Mouse (Mus musculus) embryonic facial prominence, embryonic 11.5 days (tissue): Measurements from ENCODE around the gene Ccdc86. TPM values are rescaled to one million over a fixed set of nuclear protein-coding genes. Genes with fewer than 3 reads are reported as not detected.

Source experiments
- polyA plus RNA-seq: library from polyadenylated mRNA; unstranded; fragments of >200 nt; fragmentation: Nextera tagmentation; extraction: Ambion mirVana; gene quantifications from 2 replicates; pipeline ENCODE4 v1.2.1, GENCODE M21; 2014

Gene Ccdc86
- polyA plus RNA-seq, 1 experiment from 2014 or later = 25.1 TPM

Other genes with a start within 250 kb of the Ccdc86 start
- gene Cd5, start 210.3 kb downstream of the Ccdc86 start, polyA plus RNA-seq = 0.15 TPM in 1 of 2 replicates, not detected in the other
- not detected in 2 replicates for gene Cd6, start 119.2 kb downstream of the Ccdc86 start, polyA plus RNA-seq
- gene Slc15a3, start 109.5 kb downstream of the Ccdc86 start, polyA plus RNA-seq = 0.24 and 0.67 TPM in 2 replicates
- 51.5 and 60.8 TPM in 2 replicates for gene Tmem132a, start 79.3 kb downstream of the Ccdc86 start, polyA plus RNA-seq
- gene Tmem109, start 67.3 kb downstream of the Ccdc86 start, polyA plus RNA-seq = 64.9 and 67.5 TPM in 2 replicates
- gene Prpf19, start 54.0 kb downstream of the Ccdc86 start, polyA plus RNA-seq = 46.7 and 48.4 TPM in 2 replicates
- gene Zp1, start 28.6 kb downstream of the Ccdc86 start, polyA plus RNA-seq = not detected in 2 replicates
- not detected in 2 replicates for gene Ptgdr2, start 12.1 kb downstream of the Ccdc86 start, polyA plus RNA-seq
- gene Ms4a10, start 25.4 kb upstream of the Ccdc86 start, polyA plus RNA-seq = not detected in 2 replicates
- not detected in 2 replicates for gene Ms4a15, start 44.0 kb upstream of the Ccdc86 start, polyA plus RNA-seq
- gene Ms4a18, start 68.8 kb upstream of the Ccdc86 start, polyA plus RNA-seq = not detected in 2 replicates
- gene Ms4a8a, start 131.8 kb upstream of the Ccdc86 start, polyA plus RNA-seq = not detected in 2 replicates
- gene 1700017D01Rik, start 181.6 kb upstream of the Ccdc86 start, polyA plus RNA-seq = not detected in 2 replicates
- not detected in 2 replicates for gene 1700025F22Rik, start 216.1 kb upstream of the Ccdc86 start, polyA plus RNA-seq
- not detected in 2 replicates for gene Ms4a13, start 247.5 kb upstream of the Ccdc86 start, polyA plus RNA-seq